In the genomic region with DNA sequence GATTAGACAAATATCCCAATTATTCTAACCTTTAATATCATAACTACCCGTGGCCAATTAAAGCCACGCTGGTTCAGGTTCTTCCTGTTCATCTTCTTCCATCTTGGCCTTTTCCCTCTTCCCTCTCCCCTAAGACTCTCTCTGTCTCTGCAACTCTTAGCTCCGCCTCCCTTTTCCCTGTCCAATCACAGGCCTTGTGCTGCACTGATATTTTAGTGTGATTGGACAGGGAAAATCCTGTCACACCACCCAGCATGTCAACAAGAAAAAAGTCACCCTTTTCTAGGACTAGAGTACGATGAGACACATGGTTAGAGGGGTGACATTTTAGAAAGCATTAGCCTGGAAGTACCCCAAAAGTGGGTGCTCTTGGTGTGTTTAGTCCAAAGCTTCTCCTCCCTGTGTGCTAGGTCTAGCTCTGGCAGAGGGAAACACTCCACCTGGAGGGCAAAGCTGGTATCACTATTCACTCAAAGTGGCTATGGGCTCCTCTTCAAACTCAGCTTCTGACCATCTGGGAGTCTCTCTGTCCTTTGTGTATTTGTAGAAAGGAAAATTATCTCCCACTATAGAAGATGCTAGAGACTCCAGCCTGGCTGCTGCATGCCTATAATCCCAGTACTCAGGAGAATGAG, we compare ENCODE assay signal across 11 mouse cellular contexts. TPM values are rescaled to one million over a fixed set of nuclear protein-coding genes. Genes with fewer than 3 reads are reported as not detected.
DNase-seq lines count a peak whose midpoint lies in the region; ATAC-seq lines count a peak whose summit lies in the region.
"Had no signal": no experiment of that assay in that cellular context is flagged by ENCODE, and none has a peak within 500 bp of the region (broad histone marks: within the 10 kb centered on the region; RNA-seq: fewer than 3 reads in every experiment).

No protein-coding gene starts in this region.

- H3K9me3 ChIP-seq in kidney, embryonic 16.5 days (ENCODE audit: low read length) = no peaks in the 10 kb centered on the region
- H3K9me3 ChIP-seq in forebrain, embryonic 16.5 days (ENCODE audit: control insufficient read depth, low read length) = no peaks in the 10 kb centered on the region
- H3K9me3 ChIP-seq in heart, embryonic 10.5 days = no peaks in the 10 kb centered on the region
- H3K9me3 ChIP-seq: heart, embryonic 12.5 days had no signal

- ATAC-seq in kidney, embryonic 16.5 days (ENCODE audit: low FRiP score, low TSS enrichment) = no peak; the same call in 1 of the 2 replicates
- no peak for ATAC-seq in forebrain, embryonic 16.5 days

- H3K4me2 ChIP-seq in kidney, embryonic 16.5 days (replicated peaks; ENCODE audit: low read depth, low read length) = no peak overlapping the region
- no peak overlapping the region for H3K4me2 ChIP-seq in forebrain, embryonic 16.5 days (ENCODE audit: low read length)
- H3K4me2 ChIP-seq: heart, embryonic 12.5 days had no signal

- H3K36me3 ChIP-seq in kidney, embryonic 16.5 days (ENCODE audit: insufficient read depth, low read length) = no peaks in the 10 kb centered on the region
- H3K36me3 ChIP-seq in forebrain, embryonic 16.5 days (ENCODE audit: control insufficient read depth, insufficient read depth) = no peaks in the 10 kb centered on the region
- no peaks in the 10 kb centered on the region for H3K36me3 ChIP-seq in heart, embryonic 10.5 days
- H3K36me3 ChIP-seq: heart, embryonic 12.5 days had no signal

- 79% methylated on average over 4 of the region's 4 CpGs for WGBS in kidney, embryonic 16.5 days
- 81% methylated on average over 4 of the region's 4 CpGs for WGBS in forebrain, embryonic 16.5 days
- 75% methylated on average over 4 of the region's 4 CpGs for WGBS in heart, embryonic 10.5 days

- H3K27ac ChIP-seq in kidney, embryonic 16.5 days (ENCODE audit: low read length) = no peak overlapping the region
- no peak overlapping the region for H3K27ac ChIP-seq in forebrain, embryonic 16.5 days (ENCODE audit: low read length)
- no peak overlapping the region for H3K27ac ChIP-seq in heart, embryonic 10.5 days

- H3K4me3 ChIP-seq in kidney, embryonic 16.5 days (ENCODE audit: low read length) = no peak overlapping the region
- H3K4me3 ChIP-seq in forebrain, embryonic 16.5 days (replicated peaks; ENCODE audit: low read length) = no peak overlapping the region
- H3K4me3 ChIP-seq in heart, embryonic 10.5 days = no peak overlapping the region
- H3K4me3 ChIP-seq: heart, embryonic 12.5 days had no signal

- no peak overlapping the region for H3K9ac ChIP-seq in kidney, embryonic 16.5 days (replicated peaks; ENCODE audit: low read length)
- H3K9ac ChIP-seq in forebrain, embryonic 16.5 days (replicated peaks; ENCODE audit: low read depth, low read length) = no peak overlapping the region
- H3K9ac ChIP-seq: heart, embryonic 12.5 days had no signal

- peak; percentile 42 for DNase-seq in kidney, adult 9 months
- peak; percentile 41 for DNase-seq in thymus, postnatal 4 days
- DNase-seq in thymus, adult 18-20 months = no peak
- peak; percentile 7 for DNase-seq in c-Kit-positive CD71-positive TER-119-negative erythroid progenitor cells, embryonic 14.5 days (ENCODE audit: low read depth)
- DNase-seq in spleen, postnatal 36 days (ENCODE audit: low spot score in 2 of 2) = no peak
- no peak for DNase-seq in heart, embryonic 10.5 days (ENCODE audit: low spot score)
- DNase-seq: cerebellum, adult 9-11 months had no signal

- H3K27me3 ChIP-seq in kidney, embryonic 16.5 days (ENCODE audit: insufficient read depth, low read length) = no peaks in the 10 kb centered on the region
- no peaks in the 10 kb centered on the region for H3K27me3 ChIP-seq in forebrain, embryonic 16.5 days (replicated peaks; ENCODE audit: control insufficient read depth, insufficient read depth, low read length)
- H3K27me3 ChIP-seq in heart, embryonic 10.5 days (ENCODE audit: insufficient read depth, poor library complexity, severe bottlenecking) = no peaks in the 10 kb centered on the region
- H3K27me3 ChIP-seq: heart, embryonic 12.5 days had no signal

- H3K4me1 ChIP-seq in kidney, embryonic 16.5 days (ENCODE audit: insufficient read depth, low read length) = peaks cover 5% of the 10 kb centered on the region; the same call in 1 of the 2 replicates
- no peaks in the 10 kb centered on the region for H3K4me1 ChIP-seq in forebrain, embryonic 16.5 days (replicated peaks; ENCODE audit: control insufficient read depth, insufficient read depth, low read length)
- 0 out of 2 replicates have a peak, but pooled peaks cover 3% of the 10 kb centered on the region for H3K4me1 ChIP-seq in heart, embryonic 10.5 days
- H3K4me1 ChIP-seq: heart, embryonic 12.5 days had no signal

RNA-seq across cellular contexts. Expression of a gene that starts 6.9 kb away (rescaled TPM):
- polyA plus RNA-seq in kidney, embryonic 16.5 days (2015; fragmentation: Nextera tagmentation; extraction: Ambion mirVana) = 10.1 and 14.1 TPM in 2 replicates
- polyA plus RNA-seq in forebrain, embryonic 16.5 days (2015; fragmentation: Nextera tagmentation; extraction: Ambion mirVana) = not detected in 2 replicates
- 0.40 and 0.58 TPM in 2 replicates for polyA plus RNA-seq in heart, embryonic 10.5 days (2016; fragmentation: Nextera tagmentation; extraction: Ambion mirVana)
- polyA plus RNA-seq: limb, embryonic 14.5 days had no signal

RNA-seq across cellular contexts. Expression of a gene that starts 12.2 kb away (rescaled TPM):
- polyA plus RNA-seq in kidney, embryonic 16.5 days (2015; fragmentation: Nextera tagmentation; extraction: Ambion mirVana) = not detected in 2 replicates
- polyA plus RNA-seq in forebrain, embryonic 16.5 days (2015; fragmentation: Nextera tagmentation; extraction: Ambion mirVana) = not detected in 2 replicates
- polyA plus RNA-seq in heart, embryonic 10.5 days (2016; fragmentation: Nextera tagmentation; extraction: Ambion mirVana) = not detected in 2 replicates
- polyA plus RNA-seq: heart, embryonic 12.5 days; limb, embryonic 14.5 days had no signal

RNA-seq across cellular contexts. Expression of a gene that starts 14.5 kb away (rescaled TPM):
- not detected in 2 replicates for polyA plus RNA-seq in kidney, embryonic 16.5 days (2015; fragmentation: Nextera tagmentation; extraction: Ambion mirVana)
- polyA plus RNA-seq in forebrain, embryonic 16.5 days (2015; fragmentation: Nextera tagmentation; extraction: Ambion mirVana) = not detected in 2 replicates
- polyA plus RNA-seq in heart, embryonic 10.5 days (2016; fragmentation: Nextera tagmentation; extraction: Ambion mirVana) = not detected in 2 replicates
- polyA plus RNA-seq: heart, embryonic 12.5 days; limb, embryonic 14.5 days had no signal

RNA-seq across cellular contexts. Expression of a gene that starts 17.1 kb away (rescaled TPM):
- polyA plus RNA-seq in kidney, embryonic 16.5 days (2015; fragmentation: Nextera tagmentation; extraction: Ambion mirVana) = 0.51 and 0.86 TPM in 2 replicates
- not detected in 2 replicates for polyA plus RNA-seq in forebrain, embryonic 16.5 days (2015; fragmentation: Nextera tagmentation; extraction: Ambion mirVana)
- polyA plus RNA-seq in heart, embryonic 10.5 days (2016; fragmentation: Nextera tagmentation; extraction: Ambion mirVana) = not detected in 2 replicates
- polyA plus RNA-seq: heart, embryonic 12.5 days; limb, embryonic 14.5 days had no signal

RNA-seq across cellular contexts. Expression of a gene that starts 17.9 kb away (rescaled TPM):
- polyA plus RNA-seq in kidney, embryonic 16.5 days (2015; fragmentation: Nextera tagmentation; extraction: Ambion mirVana) = not detected in 2 replicates
- not detected in 2 replicates for polyA plus RNA-seq in forebrain, embryonic 16.5 days (2015; fragmentation: Nextera tagmentation; extraction: Ambion mirVana)
- polyA plus RNA-seq in heart, embryonic 10.5 days (2016; fragmentation: Nextera tagmentation; extraction: Ambion mirVana) = not detected in 2 replicates
- polyA plus RNA-seq: heart, embryonic 12.5 days; limb, embryonic 14.5 days had no signal

Comparison
In these comparisons a context has a peak if more than half of its experiments do, and no peak if none do; other contexts are left out.
1. DNase-seq: peak in kidney, adult 9 months (single experiment), thymus, postnatal 4 days (single experiment) and c-Kit-positive CD71-positive TER-119-negative erythroid progenitor cells, embryonic 14.5 days (single experiment); none in thymus, adult 18-20 months (0 of 2), spleen, postnatal 36 days (0 of 2) and heart, embryonic 10.5 days (single experiment).